Mouse (Mus musculus) lung, postnatal 0 days (tissue): ENCODE results near the gene Prdm16.

Experiments
- CTCF ChIP-seq: IDR thresholded peaks from 2 replicates; pipeline ENCODE4 v1.5.1; 2016; ENCODE audit warnings: antibody characterized with exemption, mild to moderate bottlenecking
- EP300 ChIP-seq: IDR thresholded peaks from 2 replicates; pipeline ENCODE4 v1.6.1; 2016; ENCODE audit warnings: antibody characterized with exemption, mild to moderate bottlenecking, control low read depth

DNA sequence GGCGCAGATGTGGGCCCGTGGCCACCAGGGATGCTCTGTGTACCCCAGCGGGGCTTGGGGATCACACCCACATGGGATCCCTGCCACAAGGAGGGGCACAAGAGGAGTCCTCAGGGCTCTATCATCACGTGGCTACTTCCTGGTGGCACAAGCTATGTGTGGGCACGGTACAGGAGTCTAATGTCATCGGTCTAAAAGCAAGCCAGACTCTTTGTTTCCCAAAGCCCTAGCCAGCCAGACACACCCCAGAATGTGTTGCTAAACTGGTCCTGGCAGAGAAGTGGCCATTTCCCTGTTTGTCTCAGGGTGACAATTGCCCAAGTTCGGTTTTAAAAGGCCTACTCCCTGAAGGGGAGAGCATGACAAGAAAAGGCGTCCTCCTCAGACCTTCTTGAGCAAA, 303.4 kb downstream of the Prdm16 start:
- TF ChIP-seq CTCF: no peak; the same call in 1 of the 2 replicates
- TF ChIP-seq EP300: 0 out of 2 replicates have a peak, but pooled peaks have one; percentile 16
